Mouse (Mus musculus): ENCODE measurements at regions not wholly inside any gene's neighbourhood (a gene's known extent, or its start where the extent isn't known, plus 50 kb on each side); places are given as distances from the start of the nearest gene placed in this dataset.
"Not testable (repeated sequence)": the region's sequence is repeated elsewhere in the genome, so short reads cannot be mapped to it uniquely, and the experiment has no call there.

DNA sequence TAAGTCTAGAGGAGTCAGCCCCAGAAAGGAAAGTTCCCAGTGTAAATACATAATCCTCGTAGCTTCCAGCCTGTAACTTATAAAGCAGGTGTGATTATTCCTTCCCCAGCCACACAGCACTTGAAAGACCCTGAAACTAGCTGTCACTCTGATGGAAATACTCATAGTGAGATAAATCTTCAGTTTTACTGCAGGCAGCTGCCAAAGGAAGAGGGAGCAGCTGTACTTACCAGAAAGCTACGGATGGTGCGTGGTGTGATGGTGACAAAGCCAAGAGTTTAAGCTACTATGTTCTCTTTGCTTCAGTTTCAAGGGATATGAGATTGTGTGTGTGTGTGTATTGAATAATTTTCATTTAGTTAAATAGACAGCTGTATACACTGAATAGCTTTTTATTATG, 1007.1 kb downstream of the Robo2 start:
- no peak for DNase-seq

DNA sequence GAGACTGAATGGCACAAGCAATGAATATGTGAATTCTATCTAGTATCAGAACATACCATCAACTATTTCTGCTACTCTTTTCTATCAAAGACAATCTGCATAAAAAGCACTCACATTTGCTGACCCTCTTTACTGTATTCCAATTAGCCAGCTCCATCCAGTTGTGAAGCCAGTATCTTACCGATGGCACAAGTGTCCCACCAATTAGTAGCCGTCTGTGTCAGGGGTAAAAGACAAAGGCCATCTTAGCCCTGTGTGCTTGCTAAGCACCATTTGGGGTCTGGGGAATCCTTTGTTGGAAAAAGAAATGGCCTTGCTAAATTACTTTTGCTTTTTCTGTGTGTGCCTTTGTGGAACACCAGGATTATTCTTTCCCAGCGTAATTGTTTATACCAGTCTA, 1007.5 kb downstream of the Robo2 start:
- DNase-seq = no peak

DNA sequence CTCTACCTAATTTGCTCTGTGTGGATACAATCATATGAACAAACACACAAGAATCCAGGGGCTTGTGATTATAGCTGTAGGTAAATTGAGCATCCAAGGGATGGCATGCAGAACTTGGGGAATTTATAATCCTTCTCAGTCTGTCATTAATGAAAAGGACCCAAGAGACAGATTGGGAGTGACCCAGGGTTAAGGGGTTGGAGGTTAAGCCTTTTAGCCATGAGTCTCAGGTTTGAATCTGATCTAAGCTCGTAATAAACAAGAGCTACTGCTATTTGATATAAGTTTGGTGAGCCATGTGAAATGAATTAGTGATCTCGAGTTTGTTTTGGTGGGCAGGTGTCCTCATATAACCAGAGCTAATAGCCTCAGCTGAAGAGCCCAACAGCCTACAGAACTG, 1032.6 kb downstream of the Robo2 start:
- no peak for DNase-seq

DNA sequence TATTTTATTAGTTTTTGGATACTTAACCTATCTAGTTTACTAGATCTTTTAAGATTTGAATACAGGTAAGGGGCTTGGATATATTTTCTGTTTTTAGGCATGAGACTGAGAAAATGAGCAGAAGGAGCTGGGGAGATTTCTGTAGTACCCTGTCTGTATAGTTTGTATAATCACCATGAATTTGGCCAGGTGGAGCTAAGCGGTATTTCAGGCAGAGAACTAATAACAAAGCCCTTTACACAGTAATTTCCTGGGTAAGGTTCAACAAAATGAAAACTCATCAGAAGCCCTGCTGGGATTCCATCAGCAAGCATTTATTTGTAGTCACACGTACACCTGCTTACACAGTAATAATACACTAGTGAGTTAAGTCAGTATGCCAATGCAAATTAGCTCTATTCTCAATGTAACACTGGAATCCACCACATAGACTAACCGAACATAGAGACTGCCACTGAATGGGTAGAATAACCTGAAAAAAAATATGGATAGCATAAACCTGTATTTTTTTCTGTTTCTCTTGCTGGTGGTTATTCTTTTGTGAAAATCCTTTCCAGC, 1036.9 kb downstream of the Robo2 start:
- no peak for DNase-seq

DNA sequence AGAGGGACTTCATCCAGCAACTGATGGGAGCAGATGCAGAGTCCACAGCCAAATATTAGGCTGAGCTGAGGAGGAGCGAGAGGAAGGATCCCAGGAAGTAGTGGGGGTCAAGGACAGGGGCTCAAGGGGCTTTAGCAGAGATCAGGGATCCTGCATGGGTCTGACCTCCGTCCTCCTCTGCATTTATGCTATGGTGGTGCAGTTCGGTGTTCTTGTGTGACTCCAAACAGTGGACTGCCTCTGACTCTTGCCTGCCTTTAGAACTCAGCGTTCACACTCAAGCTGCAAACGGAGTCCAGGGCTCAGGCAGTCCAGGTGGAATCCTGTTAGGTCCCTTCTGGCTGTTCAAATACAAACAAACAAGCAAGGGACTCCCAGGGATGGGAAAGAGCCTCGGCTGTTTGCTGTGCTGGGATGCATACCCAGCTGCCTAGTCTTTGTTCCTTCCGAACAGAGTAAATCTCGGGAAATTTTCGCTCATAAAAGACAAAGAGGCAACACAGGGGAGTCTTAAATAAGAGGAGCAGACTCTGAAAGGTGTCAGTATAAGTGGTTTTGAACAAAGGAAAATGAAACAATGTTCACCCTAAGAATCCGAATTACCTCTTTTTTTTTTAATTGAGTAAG, 1042.9 kb downstream of the Robo2 start:
- no peak for DNase-seq

DNA sequence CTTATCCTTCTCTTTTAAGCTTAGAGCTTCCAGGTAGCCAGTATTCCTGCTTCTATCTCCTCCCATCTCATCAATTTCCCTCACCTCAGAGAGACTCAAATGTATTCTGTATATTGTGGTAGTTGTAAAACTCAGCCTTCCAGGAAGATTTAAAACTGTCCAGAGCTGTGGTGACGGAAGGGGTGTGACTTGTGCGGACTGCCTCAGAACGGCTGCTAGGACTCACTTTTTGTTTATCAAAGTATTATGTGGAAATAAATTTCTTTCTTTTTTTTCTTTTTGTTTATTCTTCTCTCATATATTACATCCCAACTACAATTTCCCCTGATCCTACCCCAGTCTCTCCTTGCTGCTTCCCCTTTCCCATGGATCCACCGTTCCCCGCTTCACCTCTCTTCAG, 1043.7 kb downstream of the Robo2 start:
- DNase-seq = no peak

DNA sequence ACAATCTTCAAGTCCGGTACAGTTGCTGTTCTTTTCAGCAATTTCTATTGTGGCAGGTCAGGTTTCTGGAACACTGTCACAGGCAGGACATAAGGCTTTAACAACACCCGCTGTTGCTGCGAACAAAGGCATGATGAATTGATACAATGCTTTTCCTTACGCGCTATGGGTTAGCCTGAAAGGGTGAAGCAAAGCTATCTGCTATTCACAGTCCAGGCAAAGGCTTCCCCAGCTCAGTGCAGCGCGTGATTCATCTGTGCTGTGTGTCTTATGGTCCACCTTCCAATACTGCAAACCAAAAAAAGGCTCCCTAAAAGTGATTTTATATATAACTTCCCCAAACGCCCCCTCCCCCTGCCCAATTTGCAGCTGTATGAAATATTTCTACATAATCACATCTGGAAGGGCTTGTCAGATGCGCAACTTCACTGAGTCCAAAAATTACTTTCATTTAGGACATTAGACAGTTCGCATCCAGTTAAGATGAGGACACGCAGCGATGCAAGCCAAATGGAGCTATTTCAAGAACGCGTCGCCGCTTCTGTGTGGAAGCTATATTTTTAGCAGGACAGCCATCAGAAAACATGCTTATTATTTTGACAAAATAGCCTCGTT, 1044.3 kb downstream of the Robo2 start:
- DNase-seq = peak; percentile 1

DNA sequence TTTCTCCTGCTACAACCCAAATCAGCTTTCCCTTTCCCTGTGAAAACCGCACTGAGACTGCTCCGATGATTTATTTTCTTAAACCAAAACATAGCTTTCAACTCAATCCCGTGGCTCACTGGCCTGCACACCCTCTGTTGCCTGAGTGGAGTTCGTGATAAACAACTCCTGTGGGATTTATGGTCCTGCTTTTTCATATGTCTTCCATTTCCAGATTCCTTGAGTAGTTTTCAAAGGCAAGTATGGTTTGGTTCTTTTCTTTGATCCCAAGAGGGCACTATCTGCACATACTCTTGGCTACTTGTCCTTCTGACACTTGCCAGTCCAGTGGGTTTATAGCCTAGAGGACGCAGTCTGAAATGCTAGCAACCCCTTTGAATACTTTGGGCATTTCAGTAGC, 1042.6 kb downstream of the Robo1 start:
- DNase-seq = peak; percentile 2

DNA sequence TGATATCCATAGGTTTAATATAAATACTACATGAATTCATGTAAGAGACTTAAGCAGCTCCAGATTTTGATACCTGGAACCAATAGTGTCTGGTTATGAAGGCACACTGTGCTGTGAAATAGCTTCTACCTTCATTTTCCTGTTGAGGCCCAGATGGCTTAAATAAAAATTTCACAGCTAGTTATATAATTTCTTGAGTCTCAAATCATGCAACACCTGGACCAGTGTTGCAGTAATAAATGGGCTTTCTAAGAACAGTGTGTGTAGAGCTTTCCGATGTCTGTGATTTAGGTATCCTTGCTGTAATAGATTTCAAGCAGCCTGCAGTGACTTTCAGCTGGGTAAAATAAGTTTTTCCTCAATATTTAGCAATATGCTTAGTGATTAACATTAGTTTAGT, 1035.8 kb downstream of the Robo1 start:
- no peak for DNase-seq

DNA sequence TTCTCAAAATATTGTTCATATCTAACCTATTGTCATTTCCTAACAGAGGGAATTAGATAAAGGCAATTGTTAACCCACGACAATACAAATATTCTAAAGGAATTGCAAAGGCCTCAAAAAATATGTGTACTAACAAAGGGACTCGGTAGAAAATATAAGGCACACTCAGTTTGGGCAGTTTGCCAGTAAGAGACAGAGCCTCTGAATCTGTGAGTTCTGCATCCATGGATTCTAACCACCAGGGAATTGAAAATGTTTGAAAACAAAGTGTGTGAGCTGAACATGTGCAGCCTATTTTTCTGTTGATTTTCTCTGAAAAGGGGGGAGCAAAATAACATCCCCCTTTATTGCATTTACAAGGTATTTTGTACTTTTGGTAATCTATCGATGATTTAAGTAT, 1035.4 kb downstream of the Robo1 start:
- DNase-seq = no peak

DNA sequence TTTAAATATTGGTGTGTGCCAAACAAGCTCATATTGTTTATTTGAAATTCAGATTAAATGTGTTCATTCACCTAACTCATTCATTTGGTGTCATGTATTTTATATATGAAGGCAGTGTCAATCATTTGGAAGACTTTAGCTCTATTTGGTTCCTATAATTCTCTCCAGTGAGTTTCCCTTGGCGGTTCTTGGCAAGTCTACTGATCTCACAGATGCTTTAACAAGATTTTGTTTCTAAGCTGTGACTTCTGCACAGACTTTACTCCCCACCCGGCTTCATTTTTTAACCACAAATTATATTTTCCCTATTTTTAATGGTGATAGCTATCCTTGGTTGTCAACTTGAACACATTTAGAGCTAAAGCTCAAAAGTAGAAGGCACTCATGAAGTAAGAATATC, 1009.5 kb downstream of the Robo1 start:
- DNase-seq = no peak

DNA sequence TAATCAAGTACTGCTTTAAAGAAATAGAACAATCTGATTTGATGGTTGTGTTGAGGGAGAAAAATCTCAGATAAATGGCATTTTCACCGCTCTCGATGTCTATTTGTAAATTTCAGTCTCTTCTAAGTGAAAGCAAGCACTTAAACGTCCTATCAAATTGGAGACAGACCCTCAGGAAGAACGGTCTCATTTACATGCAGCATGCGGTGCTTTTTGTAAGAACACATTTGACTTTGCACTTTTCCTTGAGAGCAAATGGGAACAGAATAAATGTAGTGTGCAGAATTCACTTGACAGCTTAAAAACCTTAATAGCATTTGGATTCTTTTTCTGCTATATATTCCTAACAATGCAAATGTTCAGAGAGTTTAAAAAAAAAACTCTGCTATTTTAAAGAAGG, 1002.0 kb downstream of the Robo1 start:
- DNase-seq = no peak

DNA sequence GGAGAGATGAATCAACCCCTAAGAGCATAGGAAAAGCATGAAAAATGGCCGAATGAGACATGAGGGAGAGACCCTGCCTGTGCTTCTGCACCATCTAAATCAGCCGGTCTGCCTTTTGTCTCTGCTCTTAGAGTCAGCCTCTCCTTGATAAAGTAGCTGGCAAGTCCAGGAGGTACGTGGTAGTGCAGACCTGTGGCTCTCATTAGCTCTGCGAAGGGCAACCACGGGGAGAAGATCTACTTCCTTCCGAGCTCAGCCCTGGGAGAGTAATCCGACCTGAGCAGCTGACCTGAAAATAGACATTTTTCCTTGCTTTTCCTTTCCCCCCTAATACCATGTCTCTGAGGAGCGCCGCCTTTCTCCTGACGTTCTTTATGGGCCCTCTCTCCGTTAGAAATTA, 971.8 kb downstream of the Robo1 start:
- DNase-seq = no peak

DNA sequence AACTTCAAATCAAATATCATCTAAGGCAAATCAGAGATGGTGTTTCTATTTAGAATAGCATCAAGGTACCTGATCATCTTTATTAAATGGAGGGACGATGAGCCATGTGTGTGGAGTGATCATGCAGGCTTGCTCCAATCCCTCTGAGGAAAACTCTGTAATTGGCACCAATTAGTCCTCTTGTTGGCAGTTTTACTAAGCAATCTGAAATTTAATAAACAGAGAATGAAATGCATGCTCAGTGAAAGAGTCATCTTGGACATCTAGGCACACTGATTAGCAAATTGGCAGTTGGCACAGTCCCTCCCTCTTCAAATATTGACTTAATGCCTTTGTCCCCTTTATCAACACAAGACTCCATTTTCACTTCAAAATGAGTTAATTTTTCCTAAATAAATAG, 951.6 kb downstream of the Robo1 start:
- DNase-seq = no peak

DNA sequence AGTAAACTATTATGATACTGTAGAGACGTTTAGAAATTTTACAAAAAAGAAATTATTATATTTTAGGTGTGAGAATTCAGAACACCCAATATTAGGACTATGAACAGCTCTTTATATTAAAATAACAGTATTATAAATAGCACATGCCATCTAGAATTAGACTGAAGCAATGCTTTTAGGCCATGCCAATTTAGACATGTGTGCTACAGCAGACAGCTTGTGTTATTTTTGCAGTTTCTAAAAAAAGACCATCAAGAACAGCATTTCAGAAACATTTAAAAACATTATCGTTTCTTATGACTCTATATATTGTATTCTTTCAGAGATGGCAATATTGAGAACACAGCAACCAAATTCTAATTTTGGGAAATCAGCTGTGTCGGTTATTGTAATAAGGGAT, 951.2 kb downstream of the Robo1 start:
- DNase-seq = no peak

DNA sequence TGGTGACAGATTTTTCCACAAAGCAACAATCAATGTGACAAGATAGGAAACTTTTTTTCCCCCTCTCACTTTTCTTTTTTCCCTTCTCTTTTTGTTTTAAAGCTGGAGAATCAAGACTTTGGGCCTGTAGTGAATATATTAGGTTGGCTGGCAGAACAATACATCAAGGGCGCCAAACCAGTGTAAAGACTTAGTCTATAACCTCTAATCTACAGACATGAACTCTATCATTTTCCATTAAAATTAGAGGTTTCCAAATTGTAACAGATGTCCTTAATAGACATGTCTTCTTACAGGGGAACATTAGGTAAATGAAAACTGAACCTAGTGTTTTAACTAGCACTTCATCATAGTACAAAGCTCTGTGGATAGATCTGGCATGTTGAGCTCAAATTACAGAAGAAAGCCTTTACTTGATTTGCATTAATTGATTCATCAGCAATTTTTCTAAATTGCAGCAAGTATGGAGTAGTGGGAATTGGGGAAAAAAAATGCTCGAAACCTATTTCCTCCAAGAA, 937.0 kb downstream of the Robo1 start:
- DNase-seq = no peak

DNA sequence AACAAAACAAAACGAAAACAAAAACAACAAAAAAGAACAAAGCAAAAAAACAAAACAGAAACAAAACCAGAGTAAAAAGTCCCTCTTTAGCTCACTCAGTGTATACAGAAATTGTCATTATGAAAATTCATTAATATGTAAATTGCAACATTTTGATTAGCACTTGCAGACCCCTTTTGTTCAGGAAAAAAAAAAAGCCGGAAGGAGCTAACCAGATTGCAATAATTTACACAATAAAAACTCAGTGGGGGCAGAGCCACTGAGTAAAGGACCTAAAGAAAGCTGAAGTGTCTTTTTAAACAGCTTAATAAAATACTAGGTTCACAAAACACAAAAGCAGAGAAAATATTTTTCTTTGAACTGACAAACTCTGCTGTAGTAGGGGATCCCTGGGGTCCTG, 922.5 kb downstream of the Robo1 start:
- DNase-seq = no peak

DNA sequence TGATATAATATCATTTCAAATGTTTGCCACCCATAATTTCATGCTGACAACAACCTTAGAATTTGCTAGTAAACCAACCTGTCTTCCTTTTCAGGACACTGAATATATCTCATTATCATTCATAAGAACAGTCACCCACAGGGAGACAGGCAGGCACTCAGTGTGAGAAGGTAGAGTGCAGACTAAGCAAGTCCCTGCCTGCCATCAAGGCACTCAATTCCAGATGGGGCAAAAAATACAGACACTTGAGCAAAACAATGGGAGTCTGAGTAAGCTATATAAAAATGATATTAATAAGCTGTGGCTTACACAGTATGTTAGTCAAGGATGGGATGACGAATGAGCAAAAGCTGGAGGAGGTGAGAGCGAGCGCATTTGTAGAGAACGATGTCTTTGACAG, 909.4 kb downstream of the Robo1 start:
- DNase-seq = no peak

DNA sequence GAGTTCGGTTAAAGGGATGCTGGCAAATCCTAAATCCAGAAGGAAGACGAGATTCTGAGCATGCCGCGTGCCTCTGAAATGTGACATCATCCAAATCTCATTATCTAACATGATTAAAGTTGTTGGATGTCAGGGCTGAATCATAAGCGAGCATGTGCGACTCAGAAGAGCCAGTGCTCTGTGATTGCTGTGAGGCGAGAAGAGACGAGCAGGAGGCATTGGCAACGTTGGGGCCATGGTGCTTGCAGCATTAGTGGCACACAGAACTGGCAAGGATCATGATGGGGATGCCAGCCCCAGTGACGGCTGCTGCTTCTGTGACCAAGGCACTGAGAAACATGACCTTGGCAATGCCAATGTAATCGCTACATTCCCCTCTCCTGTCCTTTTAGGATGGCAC, 895.4 kb downstream of the Robo1 start:
- no peak for DNase-seq

DNA sequence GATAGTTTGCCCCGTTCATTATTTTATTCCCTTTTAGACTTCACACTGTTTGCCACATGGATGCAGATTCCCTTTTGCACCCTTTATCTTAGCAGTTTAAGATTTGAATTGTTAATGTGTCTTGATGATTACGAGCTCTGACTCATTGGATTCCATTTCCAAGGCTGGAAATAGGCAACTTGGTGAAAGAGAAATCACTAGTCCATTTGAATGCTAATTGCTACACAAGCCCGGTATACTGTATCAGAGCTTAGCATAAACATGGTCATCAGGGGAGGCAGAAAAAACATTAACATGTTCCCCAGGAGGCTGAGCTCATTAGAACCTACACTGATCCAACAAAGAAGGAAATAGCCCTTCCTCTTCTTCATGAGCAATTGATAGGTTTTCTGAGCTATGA, 892.9 kb downstream of the Robo1 start:
- no peak for DNase-seq

DNA sequence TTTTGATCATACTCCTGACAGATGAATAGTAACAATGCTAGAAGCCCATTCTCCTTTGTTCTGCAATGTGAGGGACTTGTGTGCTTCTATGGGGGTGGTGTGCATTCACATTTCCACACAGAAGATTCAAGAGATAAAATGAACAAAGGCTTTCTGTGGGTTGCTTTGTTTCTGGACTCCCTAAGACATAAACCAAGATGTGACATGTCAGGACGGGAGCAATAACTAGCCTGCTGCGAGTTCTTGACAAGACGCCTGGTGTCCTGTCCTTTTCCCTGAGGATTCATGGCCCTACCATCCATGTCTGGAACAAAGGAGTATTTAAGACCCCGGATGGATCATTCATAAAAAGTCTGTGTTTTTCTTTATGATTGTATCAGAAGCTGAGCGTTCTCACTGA, 874.7 kb downstream of the Robo1 start:
- no peak for DNase-seq

DNA sequence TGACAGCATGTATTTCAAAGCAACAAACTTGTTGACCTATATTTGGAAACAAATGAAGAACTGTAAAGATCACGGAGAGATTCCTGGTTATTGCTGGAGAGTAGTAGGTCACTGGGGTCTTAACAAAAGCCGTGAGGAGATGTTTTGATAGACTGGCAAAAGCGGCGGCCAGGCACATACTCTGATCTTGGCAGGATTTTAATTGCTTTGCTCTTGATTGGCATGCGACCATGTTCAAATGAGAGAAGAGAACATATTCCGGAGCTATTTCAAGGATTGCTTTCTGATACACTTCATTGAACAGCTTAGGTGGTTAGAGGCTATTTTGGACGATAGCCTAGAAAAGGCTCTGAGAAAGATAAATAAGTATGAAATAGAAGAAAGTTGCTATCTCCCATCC, 874.2 kb downstream of the Robo1 start:
- no peak for DNase-seq

DNA sequence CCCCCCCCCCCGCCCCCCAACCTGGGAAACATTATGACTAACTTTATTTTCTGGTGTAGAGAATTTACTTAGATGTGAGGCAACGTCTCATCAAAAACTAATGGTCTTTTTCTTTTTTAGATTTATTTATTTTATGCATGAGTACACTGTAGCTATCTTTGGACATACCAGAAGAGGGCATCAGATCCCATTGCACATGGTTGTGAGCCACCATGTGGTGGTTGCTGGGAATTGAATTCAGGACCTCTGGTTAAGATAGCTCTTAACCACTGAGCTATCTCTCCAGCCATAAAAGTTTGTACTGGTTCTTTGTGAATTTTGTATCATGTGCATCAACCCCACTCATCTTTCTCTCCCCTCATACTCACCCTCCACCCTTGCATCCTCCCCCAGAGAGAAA, 847.3 kb downstream of the Robo1 start:
- DNase-seq = no peak

DNA sequence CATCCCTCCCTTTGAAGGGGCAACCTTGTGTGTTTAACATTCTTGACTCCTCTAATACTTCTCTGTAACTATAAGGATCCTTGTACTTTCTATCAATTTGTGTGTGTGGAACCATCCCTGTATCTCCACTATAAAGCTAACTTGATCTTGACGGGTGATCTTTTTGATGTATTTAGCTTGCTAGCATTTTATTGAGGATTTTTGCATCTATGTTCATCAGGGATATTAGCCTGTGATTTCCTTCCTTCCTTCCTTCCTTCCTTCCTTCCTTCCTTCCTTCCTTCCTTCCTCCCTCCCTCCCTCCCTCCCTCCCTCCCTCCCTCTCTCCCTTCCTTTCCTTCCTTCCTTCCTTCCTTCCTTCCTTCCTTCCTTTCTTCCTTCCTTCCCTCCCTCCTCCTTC, 819.8 kb downstream of the Robo1 start:
- DNase-seq = not testable (repeated sequence)

DNA sequence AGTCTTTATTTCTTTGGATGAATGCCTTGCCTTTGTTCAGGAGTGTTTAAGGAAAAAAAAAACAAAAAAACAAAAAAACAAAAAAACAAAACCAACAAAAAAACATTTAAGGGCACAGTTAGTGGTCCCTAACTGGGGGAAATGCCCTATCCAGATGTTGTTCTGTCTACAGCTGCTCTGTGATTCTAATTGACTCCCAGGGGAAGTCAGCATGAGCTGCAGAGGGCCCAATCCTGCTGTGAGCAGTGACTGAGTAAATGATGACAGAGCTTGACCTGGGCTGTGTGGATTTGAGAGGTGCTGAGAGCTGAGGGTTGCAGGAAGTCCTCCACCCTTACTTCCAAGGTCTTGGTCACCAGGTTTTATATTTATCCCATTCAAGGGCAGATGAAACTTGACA, 812.5 kb downstream of the Robo1 start:
- DNase-seq = no peak

Data from lung, postnatal 14 days (tissue).